Mouse (Mus musculus) kidney, embryonic 14.5 days (tissue): ENCODE results near the gene Erv3. TPM values are rescaled to one million over a fixed set of nuclear protein-coding genes. Genes with fewer than 3 reads are reported as not detected.

Source experiments
- ATAC-seq: fragments of 200-750 bp; cut with Nextera tagmentation; 2 replicates; pipeline ENCODE4 v1.8.0; 2017; ENCODE audit warnings: moderate number of reproducible peaks, mild to moderate bottlenecking, moderate TSS enrichment, moderate library complexity; ENCODE audit not compliant: low FRiP score, low TSS enrichment
- H3K27ac ChIP-seq: fragments of 300-500 bp; sonication (generic); 2 replicates; pipeline ENCODE4 v1.5.1; 2014; ENCODE audit warnings: low read depth, mild to moderate bottlenecking, low read length, moderate library complexity, mixed read lengths
- H3K27me3 ChIP-seq: fragments of 300-500 bp; sonication (generic); 2 replicates; pipeline ENCODE4 v1.6.1; 2014; ENCODE audit warnings: mild to moderate bottlenecking, low read length; ENCODE audit not compliant: control insufficient read depth, insufficient read depth
- H3K36me3 ChIP-seq: fragments of 300-500 bp; sonication (generic); 2 replicates; pipeline ENCODE4 v1.6.1; 2014; ENCODE audit warnings: low read length, mixed read lengths; ENCODE audit not compliant: control insufficient read depth, insufficient read depth
- H3K4me1 ChIP-seq: fragments of 300-500 bp; sonication (generic); 2 replicates; pipeline ENCODE4 v1.6.1; 2014; ENCODE audit warnings: low read length, mixed read lengths; ENCODE audit not compliant: control insufficient read depth, insufficient read depth
- H3K4me2 ChIP-seq: fragments of 300-500 bp; sonication (generic); replicated peaks from 2 replicates; pipeline ENCODE4 v1.6.1; 2014; ENCODE audit warnings: low read depth, mild to moderate bottlenecking, low read length
- H3K4me3 ChIP-seq: fragments of 300-500 bp; sonication (generic); 2 replicates; pipeline ENCODE4 v1.5.1; 2014; ENCODE audit warnings: mild to moderate bottlenecking, low read length
- H3K9ac ChIP-seq: fragments of 300-500 bp; sonication (generic); 2 replicates; pipeline ENCODE4 v1.6.1; 2014; ENCODE audit warnings: low read depth, mild to moderate bottlenecking, low read length, moderate library complexity
- H3K9me3 ChIP-seq: fragments of 300-500 bp; sonication (generic); 2 replicates; pipeline ENCODE4 v1.6.1; 2016; ENCODE audit warnings: low read length; ENCODE audit not compliant: control insufficient read depth
- WGBS: fragments of 180-500 bp; shearing (Covaris S2); extraction: QIAGEN DNeasy Blood & Tissue Kit; methylation state at CpG from one replicate; pipeline ENCODE4 v1.1.7; 2014; 5-methylcytosine and 5-hydroxymethylcytosine counted together
- polyA plus RNA-seq: library from polyadenylated mRNA; unstranded; fragments of >200 nt; fragmentation: Nextera tagmentation; extraction: Ambion mirVana; gene quantifications from 2 replicates; pipeline ENCODE4 v1.2.1, GENCODE M21; 2014

The Erv3 gene
- polyA plus RNA-seq, 1 experiment from 2014 or later, result not detected

- WGBS, result 92% methylated on average over 12 of the region's 12 CpGs
- Histone ChIP-seq H3K27ac (no peak overlapping the region), H3K4me3 (no peak overlapping the region), H3K4me2 (no peak overlapping the region), H3K36me3 (no peaks in the 10 kb centered on the region), H3K4me1 (no peaks in the 10 kb centered on the region), H3K9me3 (no peaks in the 10 kb centered on the region), H3K27me3 (no peaks in the 10 kb centered on the region), H3K9ac (no peak overlapping the region)
- no peak for ATAC-seq
Measured at GRCm38 (mm10) chr2:131897336-131898109, 38.0 kb upstream of the Erv3 start.

GRCm38 (mm10) chr2:131896011-131896410 is 36.5 kb upstream of the Erv3 start:
- Histone ChIP-seq H3K4me3 (no peak overlapping the region), H3K4me2 (no peak overlapping the region), H3K9ac (no peak overlapping the region), H3K4me1 (no peaks in the 10 kb centered on the region), H3K27me3 (no peaks in the 10 kb centered on the region), H3K27ac (no peak overlapping the region), H3K36me3 (no peaks in the 10 kb centered on the region), H3K9me3 (no peaks in the 10 kb centered on the region)
- ATAC-seq, result no peak
- WGBS, result 89% methylated on average over 4 of the region's 4 CpGs

GRCm38 (mm10) chr2:131895106-131895505 is 35.6 kb upstream of the Erv3 start:
- Histone ChIP-seq H3K27ac (no peak overlapping the region), H3K9me3 (no peaks in the 10 kb centered on the region), H3K4me2 (no peak overlapping the region), H3K4me3 (no peak overlapping the region), H3K9ac (no peak overlapping the region), H3K27me3 (no peaks in the 10 kb centered on the region), H3K36me3 (no peaks in the 10 kb centered on the region), H3K4me1 (no peaks in the 10 kb centered on the region)
- no peak for ATAC-seq
- 89% methylated on average over 2 of the region's 2 CpGs for WGBS

- H3K4me2 ChIP-seq, result no peak overlapping the region
- no peaks in the 10 kb centered on the region for H3K4me1 ChIP-seq
- H3K9ac ChIP-seq, result no peak overlapping the region
- no peak overlapping the region for H3K4me3 ChIP-seq
- H3K27me3 ChIP-seq, result no peaks in the 10 kb centered on the region
- H3K9me3 ChIP-seq, result no peaks in the 10 kb centered on the region
- ATAC-seq, result no peak
- 44% methylated on average over 5 of the region's 5 CpGs for WGBS
- H3K36me3 ChIP-seq, result no peaks in the 10 kb centered on the region
- no peak overlapping the region for H3K27ac ChIP-seq
Measured at GRCm38 (mm10) chr2:131892534-131892933, 33.0 kb upstream of the Erv3 start.

GRCm38 (mm10) chr2:131888233-131888632 is 28.7 kb upstream of the Erv3 start:
- H3K4me1 ChIP-seq, result no peaks in the 10 kb centered on the region
- no peaks in the 10 kb centered on the region for H3K9me3 ChIP-seq
- 83% methylated on average over 7 of the region's 7 CpGs for WGBS
- no peak overlapping the region for H3K4me3 ChIP-seq
- H3K9ac ChIP-seq, result no peak overlapping the region
- no peaks in the 10 kb centered on the region for H3K27me3 ChIP-seq
- H3K4me2 ChIP-seq, result no peak overlapping the region
- no peaks in the 10 kb centered on the region for H3K36me3 ChIP-seq
- H3K27ac ChIP-seq, result no peak overlapping the region
- ATAC-seq, result no peak

- no peak for ATAC-seq
Measured at GRCm38 (mm10) chr2:131886503-131887160, 27.1 kb upstream of the Erv3 start.

GRCm38 (mm10) chr2:131883136-131883535 is 23.6 kb upstream of the Erv3 start:
- WGBS, result 76% methylated on average over 2 of the region's 2 CpGs
- no peak for ATAC-seq

More at GRCm38 (mm10) chr2:131886503-131887160, 27.1 kb upstream of the Erv3 start:
- H3K9ac ChIP-seq, result no peak overlapping the region
- WGBS, result 85% methylated on average over 6 of the region's 6 CpGs
- no peak overlapping the region for H3K4me3 ChIP-seq
- H3K4me1 ChIP-seq, result no peaks in the 10 kb centered on the region
- H3K27ac ChIP-seq, result no peak overlapping the region
- no peaks in the 10 kb centered on the region for H3K27me3 ChIP-seq
- H3K4me2 ChIP-seq, result no peak overlapping the region
- H3K36me3 ChIP-seq, result no peaks in the 10 kb centered on the region
- H3K9me3 ChIP-seq, result no peaks in the 10 kb centered on the region

GRCm38 (mm10) chr2:131881766-131882165 is 22.2 kb upstream of the Erv3 start:
- no peaks in the 10 kb centered on the region for H3K36me3 ChIP-seq
- H3K9ac ChIP-seq, result no peak overlapping the region
- no peak overlapping the region for H3K4me3 ChIP-seq
- ATAC-seq, result no peak
- H3K27ac ChIP-seq, result no peak overlapping the region
- H3K9me3 ChIP-seq, result no peaks in the 10 kb centered on the region
- no peaks in the 10 kb centered on the region for H3K4me1 ChIP-seq
- H3K4me2 ChIP-seq, result no peak overlapping the region
- no peaks in the 10 kb centered on the region for H3K27me3 ChIP-seq
- 75% methylated on average over 4 of the region's 4 CpGs for WGBS

More at GRCm38 (mm10) chr2:131883136-131883535, 23.6 kb upstream of the Erv3 start:
- no peak overlapping the region for H3K27ac ChIP-seq
- no peak overlapping the region for H3K4me3 ChIP-seq
- no peak overlapping the region for H3K4me2 ChIP-seq
- no peaks in the 10 kb centered on the region for H3K27me3 ChIP-seq
- no peak overlapping the region for H3K9ac ChIP-seq
- no peaks in the 10 kb centered on the region for H3K36me3 ChIP-seq
- no peaks in the 10 kb centered on the region for H3K9me3 ChIP-seq
- H3K4me1 ChIP-seq, result no peaks in the 10 kb centered on the region

- Histone ChIP-seq H3K27me3 (no peaks in the 10 kb centered on the region), H3K4me3 (no peak overlapping the region), H3K36me3 (no peaks in the 10 kb centered on the region), H3K27ac (no peak overlapping the region), H3K4me1 (no peaks in the 10 kb centered on the region), H3K9me3 (0 out of 2 replicates have a peak, but pooled peaks cover 2% of the 10 kb centered on the region), H3K4me2 (no peak overlapping the region), H3K9ac (no peak overlapping the region)
- no peak for ATAC-seq
- whole genome bisulfite sequencing, result 93% methylated on average over 7 of the region's 7 CpGs
Measured at GRCm38 (mm10) chr2:131876551-131877265, 17.2 kb upstream of the Erv3 start.
